Mouse (Mus musculus): Measurements from ENCODE around the gene B230104I21Rik. TPM values are rescaled to one million over a fixed set of nuclear protein-coding genes. Genes with fewer than 3 reads are reported as not detected.

The B230104I21Rik gene
- polyA plus RNA-seq, 1 experiment from 2014 or later: not detected

DNA sequence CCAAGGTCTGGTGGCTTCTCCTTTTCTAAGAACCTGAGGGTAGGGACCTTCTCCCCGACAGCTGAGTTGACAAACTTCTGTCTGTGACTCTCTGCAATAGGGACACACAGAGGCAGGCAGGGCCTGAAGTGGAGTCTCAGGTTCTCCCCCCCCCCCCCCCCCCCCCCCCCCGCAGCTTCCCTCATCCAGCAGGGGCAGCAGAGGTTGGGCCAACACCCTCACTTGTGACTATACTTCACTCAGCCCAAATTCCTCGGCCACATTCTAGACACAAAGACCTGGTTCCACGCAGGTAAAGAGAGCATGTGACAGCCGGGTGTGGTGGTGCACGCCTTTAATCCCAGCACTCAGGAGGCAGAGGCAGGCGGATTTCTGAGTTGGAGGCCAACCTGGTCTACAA lies 24.5 kb downstream of the B230104I21Rik start:
- H3K4me1 ChIP-seq (replicated peaks; ENCODE audit: control insufficient read depth, insufficient read depth, low read length): no peaks in the 10 kb centered on the region
- no peak overlapping the region for H3K4me3 ChIP-seq (replicated peaks; ENCODE audit: low read length)
- no peak overlapping the region for H3K27ac ChIP-seq
- no peaks in the 10 kb centered on the region for H3K27me3 ChIP-seq (ENCODE audit: control insufficient read depth, insufficient read depth, low read length)
- DNase-seq (ENCODE audit: low spot score) (no peak), ATAC-seq (ENCODE audit: low FRiP score) (no peak)
- no peak overlapping the region for H3K9ac ChIP-seq
- WGBS: 91% methylated on average over 6 of the region's 7 CpGs
- H3K36me3 ChIP-seq (replicated peaks; ENCODE audit: control insufficient read depth, insufficient read depth): no peaks in the 10 kb centered on the region
- no peaks in the 10 kb centered on the region for H3K9me3 ChIP-seq (ENCODE audit: control insufficient read depth, low read length)
- no peak overlapping the region for H3K4me2 ChIP-seq (replicated peaks)

DNA sequence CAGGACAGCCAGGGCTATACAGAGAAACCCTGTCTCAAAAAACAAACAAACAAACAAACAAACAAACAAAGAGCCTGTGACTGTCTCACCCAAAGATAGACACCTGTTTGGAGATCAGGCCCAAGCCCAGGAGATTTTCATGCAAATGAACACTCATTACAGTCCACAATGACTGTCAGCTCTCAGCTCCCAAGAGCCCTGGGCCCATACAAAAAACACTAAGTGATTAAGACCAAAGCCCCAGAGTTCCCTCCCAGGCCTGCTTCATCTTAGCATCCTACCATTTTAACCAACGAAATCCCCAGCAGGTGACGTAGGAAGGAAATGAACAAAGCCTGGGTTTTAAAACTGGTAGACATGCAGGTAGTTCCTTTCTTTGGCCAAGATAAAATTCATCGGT lies 24.9 kb downstream of the B230104I21Rik start:
- no peaks in the 10 kb centered on the region for H3K36me3 ChIP-seq (replicated peaks; ENCODE audit: control insufficient read depth, insufficient read depth)
- WGBS: 79% methylated on average over 3 of the region's 3 CpGs
- no peak for ATAC-seq (ENCODE audit: low FRiP score)
- no peaks in the 10 kb centered on the region for H3K27me3 ChIP-seq (ENCODE audit: control insufficient read depth, insufficient read depth, low read length)
- H3K27ac ChIP-seq: no peak overlapping the region
- no peaks in the 10 kb centered on the region for H3K9me3 ChIP-seq (ENCODE audit: control insufficient read depth, low read length)
- H3K4me3 ChIP-seq (replicated peaks; ENCODE audit: low read length): no peak overlapping the region
- H3K4me1 ChIP-seq (replicated peaks; ENCODE audit: control insufficient read depth, insufficient read depth, low read length): no peaks in the 10 kb centered on the region
- no peak for DNase-seq (ENCODE audit: low spot score)
- no peak overlapping the region for H3K9ac ChIP-seq
- H3K4me2 ChIP-seq (replicated peaks): no peak overlapping the region

DNA sequence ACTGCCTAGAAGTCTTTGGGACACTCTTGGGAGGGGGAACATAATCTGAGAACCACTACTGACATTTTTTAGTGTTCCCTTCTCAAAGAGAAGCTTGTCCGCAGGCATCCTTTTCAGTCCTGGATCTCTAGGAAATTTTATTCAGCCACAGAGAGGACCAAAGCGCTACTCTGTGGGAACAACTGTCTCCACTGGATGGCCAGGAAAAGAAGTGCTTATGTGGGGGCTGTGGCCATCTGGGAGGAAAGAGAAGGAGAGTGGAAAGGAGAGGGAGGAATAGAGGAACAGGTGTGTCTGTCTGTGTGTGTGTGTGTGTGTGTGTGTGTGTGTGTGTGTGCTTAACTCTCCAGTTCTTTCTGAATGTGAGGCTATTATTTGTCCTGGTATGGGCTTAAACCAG lies 28.8 kb downstream of the B230104I21Rik start:
- H3K9ac ChIP-seq: no peak overlapping the region
- H3K4me1 ChIP-seq (replicated peaks; ENCODE audit: control insufficient read depth, insufficient read depth, low read length): no peaks in the 10 kb centered on the region
- ATAC-seq (ENCODE audit: low FRiP score) (no peak), DNase-seq (ENCODE audit: low spot score) (no peak)
- H3K36me3 ChIP-seq (replicated peaks; ENCODE audit: control insufficient read depth, insufficient read depth): no peaks in the 10 kb centered on the region
- H3K9me3 ChIP-seq (ENCODE audit: control insufficient read depth, low read length): no peaks in the 10 kb centered on the region
- no peak overlapping the region for H3K27ac ChIP-seq
- 95% methylated on average over 2 of the region's 2 CpGs for WGBS
- H3K4me3 ChIP-seq (replicated peaks; ENCODE audit: low read length): no peak overlapping the region
- no peaks in the 10 kb centered on the region for H3K27me3 ChIP-seq (ENCODE audit: control insufficient read depth, insufficient read depth, low read length)
- H3K4me2 ChIP-seq (replicated peaks): no peak overlapping the region

DNA sequence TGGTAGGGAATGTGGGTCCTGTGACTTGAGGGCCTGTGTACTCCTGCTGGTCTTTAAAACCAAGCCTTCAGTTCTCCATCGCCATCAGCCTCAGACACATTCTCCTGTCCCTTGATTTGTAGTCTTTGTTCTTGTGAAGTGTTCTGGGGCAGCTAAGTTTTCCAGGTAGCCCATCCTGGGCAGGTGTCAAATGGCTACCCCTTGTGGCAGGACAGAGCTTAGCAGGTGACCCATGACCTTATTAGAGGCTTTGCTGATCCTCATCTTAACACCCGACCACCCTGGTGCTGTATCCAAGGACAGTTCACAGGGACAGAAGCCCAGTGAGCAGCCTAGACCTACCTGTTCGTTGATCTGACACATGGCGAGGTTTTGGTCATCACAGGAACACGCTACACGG lies 30.9 kb downstream of the B230104I21Rik start:
- Histone ChIP-seq H3K9me3 (ENCODE audit: control insufficient read depth, low read length) (no peaks in the 10 kb centered on the region), H3K9ac (no peak overlapping the region), H3K27me3 (ENCODE audit: control insufficient read depth, insufficient read depth, low read length) (no peaks in the 10 kb centered on the region), H3K27ac (no peak overlapping the region), H3K4me2 (replicated peaks) (no peak overlapping the region), H3K36me3 (replicated peaks; ENCODE audit: control insufficient read depth, insufficient read depth) (no peaks in the 10 kb centered on the region), H3K4me1 (replicated peaks; ENCODE audit: control insufficient read depth, insufficient read depth, low read length) (no peaks in the 10 kb centered on the region), H3K4me3 (replicated peaks; ENCODE audit: low read length) (no peak overlapping the region)
- no peak for ATAC-seq (ENCODE audit: low FRiP score)
- WGBS: 89% methylated on average over 6 of the region's 6 CpGs
- no peak for DNase-seq (ENCODE audit: low spot score)

DNA sequence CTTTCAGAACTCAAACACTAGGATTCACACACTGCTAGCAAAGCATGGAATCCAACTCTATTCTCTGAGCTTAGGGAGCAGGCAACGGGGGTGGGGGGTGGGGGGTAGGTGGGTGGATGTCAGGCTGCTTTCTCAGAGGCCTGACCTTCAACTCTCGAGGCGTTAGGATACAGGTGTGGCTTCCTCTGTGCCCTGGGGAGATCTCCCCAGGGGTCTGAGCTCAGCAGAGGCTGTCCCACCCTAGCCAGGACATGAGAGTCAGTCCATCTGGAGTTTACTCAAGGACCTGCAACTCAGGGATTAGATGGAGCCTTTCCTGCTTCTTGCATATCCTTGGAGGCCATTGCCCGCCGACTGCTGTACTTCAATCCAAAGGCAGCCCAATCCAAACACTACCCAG lies 33.2 kb downstream of the B230104I21Rik start:
- no peaks in the 10 kb centered on the region for H3K36me3 ChIP-seq (replicated peaks; ENCODE audit: control insufficient read depth, insufficient read depth)
- H3K4me2 ChIP-seq (replicated peaks): no peak overlapping the region
- H3K9ac ChIP-seq: no peak overlapping the region
- no peak overlapping the region for H3K4me3 ChIP-seq (replicated peaks; ENCODE audit: low read length)
- H3K9me3 ChIP-seq (ENCODE audit: control insufficient read depth, low read length): no peaks in the 10 kb centered on the region
- H3K27me3 ChIP-seq (ENCODE audit: control insufficient read depth, insufficient read depth, low read length): no peaks in the 10 kb centered on the region
- ATAC-seq (ENCODE audit: low FRiP score) (no peak), DNase-seq (ENCODE audit: low spot score) (no peak)
- WGBS: 78% methylated on average over 5 of the region's 5 CpGs
- H3K4me1 ChIP-seq (replicated peaks; ENCODE audit: control insufficient read depth, insufficient read depth, low read length): no peaks in the 10 kb centered on the region
- no peak overlapping the region for H3K27ac ChIP-seq

DNA sequence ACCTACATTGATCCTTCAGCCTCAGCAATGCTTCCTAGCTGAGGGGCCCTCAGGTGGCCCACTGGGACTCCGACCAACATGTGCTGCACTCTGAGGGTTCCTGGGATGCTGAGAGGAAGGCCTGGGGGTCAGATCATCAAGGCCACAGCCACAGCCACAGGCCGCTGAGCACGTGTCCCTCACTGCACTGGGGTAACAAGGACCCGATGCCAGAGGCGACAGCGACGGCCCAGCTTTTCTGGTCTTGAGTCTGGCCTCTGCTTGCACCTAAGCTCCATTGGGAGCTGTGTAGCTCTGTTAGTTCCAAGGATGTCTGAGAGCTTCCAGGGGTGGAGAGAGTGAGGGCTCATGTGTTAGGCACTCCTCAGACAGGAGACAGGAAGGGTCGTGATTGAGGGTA lies 34.9 kb downstream of the B230104I21Rik start:
- Histone ChIP-seq H3K27me3 (ENCODE audit: control insufficient read depth, insufficient read depth, low read length) (no peaks in the 10 kb centered on the region), H3K36me3 (replicated peaks; ENCODE audit: control insufficient read depth, insufficient read depth) (no peaks in the 10 kb centered on the region), H3K4me1 (replicated peaks; ENCODE audit: control insufficient read depth, insufficient read depth, low read length) (no peaks in the 10 kb centered on the region), H3K9me3 (ENCODE audit: control insufficient read depth, low read length) (no peaks in the 10 kb centered on the region), H3K27ac (no peak overlapping the region), H3K9ac (no peak overlapping the region), H3K4me3 (replicated peaks; ENCODE audit: low read length) (no peak overlapping the region), H3K4me2 (replicated peaks) (no peak overlapping the region)
- DNase-seq (ENCODE audit: low spot score): no peak
- 78% methylated on average over 8 of the region's 8 CpGs for WGBS
- no peak for ATAC-seq (ENCODE audit: low FRiP score)

DNA sequence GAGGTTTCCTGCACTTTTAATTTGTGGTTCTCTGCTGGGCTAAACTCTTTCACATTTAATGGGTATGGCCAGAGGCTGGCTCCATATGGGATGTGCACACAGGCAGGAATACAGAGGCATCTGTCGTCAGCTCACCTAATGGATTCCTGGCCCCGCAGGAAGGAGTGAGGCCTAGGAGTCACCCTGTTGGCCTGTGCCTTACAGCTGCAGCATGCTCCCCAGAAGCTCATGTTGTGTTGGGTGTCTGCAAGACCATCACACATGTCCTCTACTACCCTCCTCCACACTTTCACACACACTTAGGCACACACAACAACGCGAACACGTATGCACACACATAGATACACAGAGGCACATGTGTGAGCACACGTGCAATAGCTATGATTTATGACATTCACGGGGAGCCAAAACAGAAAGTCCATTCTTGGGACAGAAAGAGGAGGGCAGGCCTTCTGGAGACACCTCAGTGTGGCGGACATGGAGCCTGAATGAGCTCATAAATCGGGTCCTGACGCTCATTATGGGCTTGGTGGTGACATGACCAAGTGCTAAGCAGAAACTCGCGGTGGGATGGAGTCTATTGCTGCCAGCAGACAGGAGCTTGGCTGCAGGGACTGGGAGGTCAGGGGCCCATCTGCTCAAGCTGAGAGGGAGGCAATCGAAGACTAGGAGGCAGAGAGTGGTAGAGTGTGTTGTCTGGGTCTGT lies 35.8 kb downstream of the B230104I21Rik start:
- Histone ChIP-seq H3K27me3 (ENCODE audit: control insufficient read depth, insufficient read depth, low read length) (no peaks in the 10 kb centered on the region), H3K4me3 (replicated peaks; ENCODE audit: low read length) (no peak overlapping the region), H3K9ac (no peak overlapping the region), H3K9me3 (ENCODE audit: control insufficient read depth, low read length) (no peaks in the 10 kb centered on the region), H3K4me2 (replicated peaks) (no peak overlapping the region), H3K4me1 (replicated peaks; ENCODE audit: control insufficient read depth, insufficient read depth, low read length) (no peaks in the 10 kb centered on the region), H3K27ac (no peak overlapping the region), H3K36me3 (replicated peaks; ENCODE audit: control insufficient read depth, insufficient read depth) (no peaks in the 10 kb centered on the region)
- DNase-seq (ENCODE audit: low spot score) (no peak), ATAC-seq (ENCODE audit: low FRiP score) (no peak)
- WGBS: 69% methylated on average over 13 of the region's 13 CpGs

DNA sequence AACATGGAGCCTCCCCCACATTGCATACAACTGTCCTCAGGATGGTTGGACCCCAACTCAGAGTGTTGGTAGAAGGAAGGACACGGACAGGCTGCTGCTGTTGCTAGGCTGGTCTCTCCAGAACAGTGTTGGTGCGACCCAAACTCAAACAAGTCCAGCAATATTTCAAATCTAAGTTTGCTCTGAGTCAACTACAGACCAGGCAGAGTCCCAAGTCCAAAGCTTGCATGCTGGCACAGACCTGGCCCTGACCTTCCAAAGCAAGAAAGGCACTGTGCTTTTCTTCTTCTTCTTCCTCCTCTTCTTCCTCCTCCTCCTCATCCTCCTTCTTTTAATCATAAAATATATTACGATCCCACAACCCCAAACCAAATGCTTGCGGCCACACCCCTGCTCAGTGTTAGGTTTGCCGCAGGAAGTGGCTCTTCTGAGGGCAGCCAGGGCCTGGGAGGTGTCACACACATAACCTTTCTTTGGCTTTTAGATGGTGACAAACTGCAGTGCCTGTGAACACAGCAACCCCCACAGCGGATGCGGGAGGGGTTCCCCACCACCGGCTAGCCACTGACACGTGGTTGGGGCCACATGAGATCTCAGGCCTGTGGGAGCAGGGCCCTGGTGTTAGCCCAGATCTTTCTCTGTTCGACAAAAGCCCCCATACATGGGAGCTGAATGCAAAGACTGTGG lies 40.2 kb downstream of the B230104I21Rik start:
- H3K4me3 ChIP-seq (replicated peaks; ENCODE audit: low read length): no peak overlapping the region

DNA sequence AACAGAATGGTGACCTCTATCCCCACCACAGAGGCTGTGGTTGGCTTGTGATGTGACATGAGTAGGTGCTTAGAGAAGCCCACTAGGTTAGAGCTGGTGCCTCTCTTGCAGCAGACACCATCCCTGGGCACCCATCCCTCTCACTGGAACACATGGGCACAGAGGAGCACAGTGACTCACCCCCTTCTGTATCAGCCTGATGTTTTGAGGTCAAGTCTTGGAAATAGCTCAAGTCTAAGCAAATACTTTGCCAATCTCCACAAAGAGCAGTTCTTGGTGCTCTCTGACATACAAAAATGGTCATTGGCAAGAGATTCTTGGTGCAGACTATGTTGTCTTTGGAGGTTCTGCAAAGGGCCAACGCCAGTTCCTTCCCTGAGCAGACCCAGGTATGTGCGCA lies 42.9 kb downstream of the B230104I21Rik start:
- 87% methylated on average over 2 of the region's 2 CpGs for WGBS
- no peak overlapping the region for H3K4me3 ChIP-seq (replicated peaks; ENCODE audit: low read length)
- ATAC-seq (ENCODE audit: low FRiP score) (no peak), DNase-seq (ENCODE audit: low spot score) (no peak)
- no peaks in the 10 kb centered on the region for H3K36me3 ChIP-seq (replicated peaks; ENCODE audit: control insufficient read depth, insufficient read depth)
- H3K4me1 ChIP-seq (replicated peaks; ENCODE audit: control insufficient read depth, insufficient read depth, low read length): no peaks in the 10 kb centered on the region
- no peaks in the 10 kb centered on the region for H3K9me3 ChIP-seq (ENCODE audit: control insufficient read depth, low read length)
- H3K4me2 ChIP-seq (replicated peaks): no peak overlapping the region
- H3K9ac ChIP-seq: no peak overlapping the region
- no peaks in the 10 kb centered on the region for H3K27me3 ChIP-seq (ENCODE audit: control insufficient read depth, insufficient read depth, low read length)
- no peak overlapping the region for H3K27ac ChIP-seq

More for the DNA sequence above, 40.2 kb downstream of the B230104I21Rik start:
- Histone ChIP-seq H3K4me1 (replicated peaks; ENCODE audit: control insufficient read depth, insufficient read depth, low read length) (no peaks in the 10 kb centered on the region), H3K27me3 (ENCODE audit: control insufficient read depth, insufficient read depth, low read length) (no peaks in the 10 kb centered on the region), H3K4me2 (replicated peaks) (no peak overlapping the region), H3K27ac (no peak overlapping the region), H3K36me3 (replicated peaks; ENCODE audit: control insufficient read depth, insufficient read depth) (no peaks in the 10 kb centered on the region), H3K9me3 (ENCODE audit: control insufficient read depth, low read length) (no peaks in the 10 kb centered on the region), H3K9ac (no peak overlapping the region)
- DNase-seq (ENCODE audit: low spot score): no peak
- WGBS: 90% methylated on average over 10 of the region's 10 CpGs
- no peak for ATAC-seq (ENCODE audit: low FRiP score)
